Mouse (Mus musculus) MEL (cell line): ENCODE measurements around the gene Tuba1a. TPM values are rescaled to one million over a fixed set of nuclear protein-coding genes. Genes with fewer than 3 reads are reported as not detected.

Experiments used
- DNase-seq: peaks from one replicate; pipeline ENCODE4 v3.0.0; 2011; ENCODE audit warnings: low read depth, low spot score
- H3K27ac ChIP-seq: 2 replicates; pipeline ENCODE4 v1.5.1; 2012; ENCODE audit warnings: low read depth, mild to moderate bottlenecking, control low read depth, low read length, moderate library complexity; ENCODE audit not compliant: control insufficient read depth
- H3K27me3 ChIP-seq, 2 experiments: fragments of 150-350 bp in 1 of 2; sonication (generic) in 1 of 2; 2 replicates each; pipeline ENCODE4 v1.6.1; 2012; ENCODE audit warnings: low read length in 2 of 2, mild to moderate bottlenecking in 2 of 2, improper control_type of control experiment in 1 of 2, moderate library complexity in 1 of 2; ENCODE audit not compliant: insufficient read depth in 2 of 2, control insufficient read depth in 1 of 2
- H3K36me3 ChIP-seq, 2 experiments: 2 replicates each; pipeline ENCODE4 v1.6.1; 2012 to 2014; ENCODE audit warnings: low read length in 2 of 2, improper control_type of control experiment in 1 of 2, inconsistent platforms in 1 of 2, mild to moderate bottlenecking in 1 of 2; ENCODE audit not compliant: insufficient read depth in 2 of 2, control insufficient read depth in 1 of 2
- H3K4me1 ChIP-seq, 2 experiments: fragments of 150-350 bp in 1 of 2; sonication (generic) in 1 of 2; 2 replicates each; pipeline ENCODE4 v1.6.1; 2012; ENCODE audit warnings: low read length in 2 of 2, improper control_type of control experiment in 1 of 2, mild to moderate bottlenecking in 1 of 2; ENCODE audit not compliant: insufficient read depth in 2 of 2, control insufficient read depth in 1 of 2
- H3K4me3 ChIP-seq, 2 experiments: fragments of 150-350 bp in 1 of 2; sonication (generic) in 1 of 2; 2 replicates each; pipeline ENCODE4 v1.5.1; 2012; ENCODE audit warnings: low read depth in 2 of 2, low read length in 2 of 2, mild to moderate bottlenecking in 2 of 2, moderate library complexity in 2 of 2, control low read depth in 1 of 2, improper control_type of control experiment in 1 of 2; ENCODE audit not compliant: control insufficient read depth in 1 of 2, insufficient read depth in 1 of 2
- H3K79me2 ChIP-seq: 2 replicates; pipeline ENCODE4 v1.6.1; 2012; ENCODE audit warnings: mild to moderate bottlenecking, low read length, moderate library complexity; ENCODE audit not compliant: control insufficient read depth, poor library complexity, insufficient read depth
- H3K9ac ChIP-seq: 2 replicates; pipeline ENCODE4 v1.6.1; 2012; ENCODE audit warnings: low read depth, mild to moderate bottlenecking, control low read depth, low read length, moderate library complexity; ENCODE audit not compliant: control insufficient read depth, poor library complexity, severe bottlenecking
- H3K9me3 ChIP-seq: fragments of 150-350 bp; sonication (generic); replicated peaks from 2 replicates; pipeline ENCODE4 v1.6.1; 2012; ENCODE audit warnings: mild to moderate bottlenecking, low read length, improper control_type of control experiment, moderate library complexity; ENCODE audit not compliant: insufficient read depth
- BHLHE40 ChIP-seq: IDR thresholded peaks from 2 replicates; pipeline ENCODE4 v1.6.1; 2012; ENCODE audit warnings: low read depth, mild to moderate bottlenecking, inconsistent platforms, low read length, improper control_type of control experiment, borderline replicate concordance
- CHD1 ChIP-seq: IDR thresholded peaks from 2 replicates; pipeline ENCODE4 v1.6.1; 2012; ENCODE audit warnings: low read depth, mild to moderate bottlenecking, inconsistent platforms, low read length, improper control_type of control experiment
- E2F4 ChIP-seq: IDR thresholded peaks from 2 replicates; pipeline ENCODE4 v1.6.1; 2011; ENCODE audit warnings: low read depth, low read length, improper control_type of control experiment, borderline replicate concordance
- GATA1 ChIP-seq: IDR thresholded peaks from 2 replicates; pipeline ENCODE4 v1.6.1; 2011; ENCODE audit warnings: low read depth, low read length, improper control_type of control experiment
- HCFC1 ChIP-seq: IDR thresholded peaks from 2 replicates; pipeline ENCODE4 v1.6.1; 2012; ENCODE audit warnings: low read depth, mild to moderate bottlenecking, inconsistent platforms, low read length, improper control_type of control experiment, moderate library complexity
- JUND ChIP-seq: IDR thresholded peaks from 2 replicates; pipeline ENCODE4 v1.6.1; 2011; ENCODE audit warnings: low read depth, mild to moderate bottlenecking, improper control_type of control experiment, low read length
- KAT2A ChIP-seq: conservative IDR thresholded peaks from 2 replicates; pipeline ENCODE4 v1.6.1; 2012; ENCODE audit warnings: low read depth, low read length, improper control_type of control experiment, inconsistent platforms
- MAX ChIP-seq: IDR thresholded peaks from 2 replicates; pipeline ENCODE4 v1.6.1; 2011; ENCODE audit warnings: low read length, improper control_type of control experiment
- MAZ ChIP-seq: IDR thresholded peaks from 2 replicates; pipeline ENCODE4 v1.6.1; 2012; ENCODE audit warnings: low read depth, mild to moderate bottlenecking, inconsistent platforms, low read length, improper control_type of control experiment
- MEF2A ChIP-seq: IDR thresholded peaks from 2 replicates; pipeline ENCODE4 v1.6.1; 2014; ENCODE audit warnings: low read depth, mild to moderate bottlenecking, inconsistent platforms, low read length, improper control_type of control experiment; ENCODE audit not compliant: poor library complexity, insufficient replicate concordance, severe bottlenecking; ENCODE audit errors: extremely low read depth
- MYC ChIP-seq: IDR thresholded peaks from 2 replicates; pipeline ENCODE4 v1.6.1; 2011; ENCODE audit warnings: low read depth, mild to moderate bottlenecking, low read length, improper control_type of control experiment, moderate library complexity
- NELFE ChIP-seq: IDR thresholded peaks from 2 replicates; pipeline ENCODE4 v1.6.1; 2011; ENCODE audit warnings: low read depth, low read length, improper control_type of control experiment
- POLR2A ChIP-seq, 2 experiments: IDR thresholded peaks; 2 replicates each; pipeline ENCODE4 v1.6.1; 2011 to 2012; ENCODE audit warnings: low read length in 2 of 2, mild to moderate bottlenecking in 2 of 2, control low read depth in 1 of 2, improper control_type of control experiment in 1 of 2, low read depth in 1 of 2, moderate library complexity in 1 of 2; ENCODE audit not compliant: control insufficient read depth in 1 of 2, insufficient read depth in 1 of 2, poor library complexity in 1 of 2
- POLR2AphosphoS2 ChIP-seq: IDR thresholded peaks from 2 replicates; pipeline ENCODE4 v1.6.1; 2011; ENCODE audit warnings: low read length, improper control_type of control experiment
- POLR2AphosphoS5 ChIP-seq: IDR thresholded peaks from 2 replicates; pipeline ENCODE4 v1.6.1; 2012; ENCODE audit warnings: low read depth, borderline replicate concordance, mild to moderate bottlenecking, inconsistent platforms, low read length, moderate library complexity, mixed read lengths
- RCOR1 ChIP-seq: IDR thresholded peaks from 2 replicates; pipeline ENCODE4 v1.6.1; 2012; ENCODE audit warnings: low read depth, mild to moderate bottlenecking, inconsistent platforms, low read length, improper control_type of control experiment
- SIN3A ChIP-seq: IDR thresholded peaks from 2 replicates; pipeline ENCODE4 v1.6.1; 2012; ENCODE audit warnings: low read length, improper control_type of control experiment, inconsistent platforms
- TAL1 ChIP-seq: IDR thresholded peaks from 2 replicates; pipeline ENCODE4 v1.6.1; 2012; ENCODE audit warnings: mild to moderate bottlenecking, inconsistent platforms, low read length, moderate library complexity, mixed read lengths
- TBP ChIP-seq: IDR thresholded peaks from 2 replicates; pipeline ENCODE4 v1.8.0; 2011; ENCODE audit warnings: low read depth, low read length, improper control_type of control experiment
- UBTF ChIP-seq: IDR thresholded peaks from 2 replicates; pipeline ENCODE4 v1.6.1; 2012; ENCODE audit warnings: low read depth, mild to moderate bottlenecking, inconsistent platforms, low read length, improper control_type of control experiment, moderate library complexity, borderline replicate concordance; ENCODE audit not compliant: insufficient read depth
- USF2 ChIP-seq, 2 experiments: IDR thresholded peaks; 2 replicates each; pipeline ENCODE4 v1.6.1; 2011 to 2012; ENCODE audit warnings: improper control_type of control experiment in 2 of 2, low read length in 2 of 2, borderline replicate concordance in 1 of 2, inconsistent platforms in 1 of 2, low read depth in 1 of 2, mild to moderate bottlenecking in 1 of 2; ENCODE audit not compliant: insufficient read depth in 1 of 2
- ZC3H11A ChIP-seq: IDR thresholded peaks from 2 replicates; pipeline ENCODE4 v1.6.1; 2012; ENCODE audit warnings: low read depth, mild to moderate bottlenecking, inconsistent platforms, low read length, improper control_type of control experiment
- ZMIZ1 ChIP-seq: IDR thresholded peaks from 2 replicates; pipeline ENCODE4 v1.6.1; 2012; ENCODE audit warnings: low read depth, mild to moderate bottlenecking, inconsistent platforms, low read length, improper control_type of control experiment, moderate library complexity
- ZNF384 ChIP-seq: IDR thresholded peaks from 2 replicates; pipeline ENCODE4 v1.6.1; 2012; ENCODE audit warnings: low read depth, mild to moderate bottlenecking, inconsistent platforms, low read length, improper control_type of control experiment
- polyA plus RNA-seq, 2 experiments: library from polyadenylated mRNA; stranded (reverse) in 1 of 2; unstranded in 1 of 2; fragments of >175 nt in 1 of 2; fragments of >200 nt in 1 of 2; gene quantifications; 2 replicates each; pipeline versions ENCODE4 v1.2.1 to v1.2.4; 2012; ENCODE audit warnings: low replicate concordance in 2 of 2, low read depth in 1 of 2; ENCODE audit not compliant: insufficient read length in 2 of 2, insufficient read depth in 1 of 2, missing spikeins in 1 of 2
- total RNA-seq: library from RNA; depleted of rRNA; stranded (reverse); fragments of 300-350 nt; gene quantifications from 2 replicates; pipeline ENCODE4 v1.2.3, GENCODE M21; 2012

Gene Tuba1a
- total and polyA plus RNA-seq, 3 experiments, result 83.6 to 112 TPM; not detected in 1

- TF ChIP-seq E2F4, result 0 out of 2 replicates have a peak, but pooled peaks have one; percentile 60
- peak; percentile 87 for TF ChIP-seq HCFC1
- peak; percentile 86 for TF ChIP-seq RCOR1
- peak; percentile 49 to 90 for TF ChIP-seq POLR2A (IDR thresholded peaks at IDR 0.05; ENCODE audit: control insufficient read depth in 1 of 2, insufficient read depth in 1 of 2, low read depth in 1 of 2, low read length in 2 of 2, poor library complexity in 1 of 2)
- no peak; the same call in 1 of the 2 replicates for TF ChIP-seq KAT2A
- TF ChIP-seq UBTF, result 0 out of 2 replicates have a peak, but pooled peaks have one; percentile 42
- TF ChIP-seq GATA1, result no peak
- TF ChIP-seq ZNF384, result no peak
These were observed 35.7 kb downstream of the Tuba1a start, which contains the start of gene Lmbr1l (continued) for GRCm38 (mm10) chr15:98917538-98918498.

GRCm38 (mm10) chr15:98917091-98917490 is 36.4 kb downstream of the Tuba1a start:
- peak; percentile 65 for DNase-seq
- TF ChIP-seq MAX (peak; percentile 13; the same call in 1 of the 2 replicates), POLR2AphosphoS2 (no peak)
- TF ChIP-seq, all 39 proteins: peak for 1
- Histone ChIP-seq H3K27me3 (no peaks in the 10 kb centered on the region), H3K4me1 (peaks cover 6 to 7% of the 10 kb centered on the region in 2 experiments; a peak in 3 of 4 replicates), H3K4me3 (peak overlapping the region; percentile 68 to 76), H3K79me2 (peaks cover 2% of the 10 kb centered on the region; the same call in 1 of the 2 replicates), H3K36me3 (peaks cover 0 to 8% of the 10 kb centered on the region in 2 experiments; a peak in 2 of 4 replicates), H3K27ac (no peak overlapping the region), H3K9ac (peak overlapping the region; percentile 66), H3K9me3 (no peaks in the 10 kb centered on the region)

- Histone ChIP-seq H3K9me3 (no peaks in the 10 kb centered on the region), H3K4me1 (peaks cover 6 to 7% of the 10 kb centered on the region in 2 experiments; a peak in 3 of 4 replicates), H3K79me2 (peaks cover 2% of the 10 kb centered on the region; the same call in 1 of the 2 replicates), H3K36me3 (peaks cover 0 to 8% of the 10 kb centered on the region in 2 experiments; a peak in 2 of 4 replicates), H3K27ac (no peak overlapping the region), H3K27me3 (no peaks in the 10 kb centered on the region), H3K9ac (no peak overlapping the region), H3K4me3 (no peak overlapping the region)
- no peak for DNase-seq
- TF ChIP-seq CHD1 (no peak), MAZ (no peak), POLR2A (IDR thresholded peaks at IDR 0.05; ENCODE audit: control insufficient read depth in 1 of 2, insufficient read depth in 1 of 2, low read depth in 1 of 2, low read length in 2 of 2, poor library complexity in 1 of 2) (no peak), POLR2AphosphoS5 (no peak), MYC (no peak), JUND (no peak), RCOR1 (no peak), ZC3H11A (no peak), USF2 (IDR thresholded peaks at IDR 0.05; ENCODE audit: borderline replicate concordance in 1 of 2, insufficient read depth in 1 of 2, low read depth in 1 of 2, low read length in 2 of 2) (no peak), UBTF (no peak), TAL1 (no peak), NELFE (no peak), MEF2A (no peak), BHLHE40 (no peak), ZMIZ1 (no peak), TBP (no peak), SIN3A (no peak)
These were observed 37.5 kb downstream of the Tuba1a start for GRCm38 (mm10) chr15:98916016-98916415.
